ENCODE assay signal across 21 mouse cellular contexts in genomic region chr17:56604070-56604380, GRCm38 (mm10).
"Had no signal": no experiment of that assay in that cellular context is flagged by ENCODE, and none has a peak within 500 bp of the region (broad histone marks: within the 10 kb centered on the region; RNA-seq: fewer than 3 reads in every experiment).

No protein-coding gene starts in this region.

- H3K27ac ChIP-seq: heart, embryonic 10.5 days; hindbrain, embryonic 13.5 days; hindbrain, embryonic 15.5 days; hindbrain, postnatal 0 days; kidney, embryonic 15.5 days; kidney, postnatal 0 days; limb, embryonic 13.5 days; limb, embryonic 15.5 days; liver, embryonic 12.5 days; liver, embryonic 14.5 days had no signal

- H3K27me3 ChIP-seq: heart, embryonic 12.5 days; hindbrain, embryonic 13.5 days; hindbrain, embryonic 15.5 days; kidney, embryonic 15.5 days; limb, embryonic 13.5 days; limb, embryonic 15.5 days; liver, embryonic 12.5 days had no signal

- DNase-seq: gastrocnemius, postnatal 14 days; gastrocnemius, postnatal 36 days; heart, adult 18-20 months; heart, postnatal 10 days; kidney, adult 11 months; kidney, adult 2 months; kidney, adult 9 months; kidney, postnatal 14 days; kidney, postnatal 36 days; layer of hippocampus, postnatal 36 days had no signal

- H3K4me3 ChIP-seq: heart, embryonic 10.5 days; heart, embryonic 12.5 days; hindbrain, embryonic 13.5 days; hindbrain, embryonic 15.5 days; kidney, embryonic 15.5 days; limb, embryonic 13.5 days; limb, embryonic 15.5 days; liver, embryonic 12.5 days had no signal
